Mouse (Mus musculus): ENCODE data around the gene Ddo. TPM values are rescaled to one million over a fixed set of nuclear protein-coding genes. Genes with fewer than 3 reads are reported as not detected.

Gene Ddo
- polyA plus RNA-seq, 1 experiment from 2014 or later, result 0.15 TPM

DNA sequence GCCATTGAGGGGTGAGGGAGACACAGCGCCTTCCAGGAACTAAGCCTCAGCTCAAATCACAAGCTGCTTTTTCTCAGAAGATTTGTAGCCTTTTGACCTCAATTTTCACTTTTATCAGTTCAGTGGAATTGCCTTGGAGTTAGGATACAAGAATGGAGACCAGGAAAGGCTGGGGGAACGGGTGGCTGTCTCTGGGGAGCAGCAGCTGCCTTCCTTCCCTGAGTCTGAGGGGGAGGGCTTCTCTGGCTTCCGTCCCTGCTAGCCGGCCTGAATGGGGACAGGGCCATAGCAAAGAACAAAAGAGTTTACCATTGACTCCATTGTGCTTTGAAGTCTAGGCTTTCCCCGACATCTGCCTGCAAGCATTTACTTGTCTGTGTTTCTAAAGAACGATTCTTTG is 94.5 kb downstream of the Ddo start:
- Histone ChIP-seq H3K4me3 (no peak overlapping the region), H3K27ac (no peak overlapping the region), H3K4me2 (no peak overlapping the region), H3K9me3 (no peaks in the 10 kb centered on the region), H3K36me3 (no peaks in the 10 kb centered on the region), H3K4me1 (peaks cover 8% of the 10 kb centered on the region; the same call in 1 of the 2 replicates), H3K27me3 (no peaks in the 10 kb centered on the region), H3K9ac (no peak overlapping the region)
- ATAC-seq (ENCODE audit: insufficient number of reproducible peaks, low FRiP score, low TSS enrichment, low read depth), result no peak
- WGBS, result 55% methylated on average over 6 of the region's 6 CpGs

DNA sequence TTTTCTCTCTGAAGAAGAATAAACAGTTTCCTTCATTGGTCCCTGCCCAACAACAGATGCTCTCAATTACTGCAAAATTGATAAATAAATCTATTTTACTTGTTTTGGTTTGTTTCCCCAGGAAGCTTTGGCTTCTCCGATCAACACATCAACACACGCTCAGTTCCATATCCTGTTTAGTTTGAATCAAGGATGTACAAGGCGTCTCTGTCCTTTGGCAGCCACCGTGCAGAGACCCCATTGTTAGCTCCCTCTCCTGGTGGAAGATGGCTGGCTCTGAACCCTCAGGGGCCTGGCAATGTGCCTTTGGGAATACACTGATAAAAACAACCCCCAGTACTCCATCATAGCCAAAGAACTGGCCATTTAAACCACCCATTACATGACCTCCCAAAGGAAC is 95.3 kb downstream of the Ddo start:
- 58% methylated on average over 4 of the region's 4 CpGs for WGBS
- H3K9ac ChIP-seq, result no peak overlapping the region
- peaks cover 8% of the 10 kb centered on the region; the same call in 1 of the 2 replicates for H3K4me1 ChIP-seq
- no peak overlapping the region for H3K4me2 ChIP-seq
- no peaks in the 10 kb centered on the region for H3K27me3 ChIP-seq
- no peak overlapping the region for H3K4me3 ChIP-seq
- H3K27ac ChIP-seq, result no peak overlapping the region
- no peak for ATAC-seq (ENCODE audit: insufficient number of reproducible peaks, low FRiP score, low TSS enrichment, low read depth)
- H3K36me3 ChIP-seq, result no peaks in the 10 kb centered on the region
- no peaks in the 10 kb centered on the region for H3K9me3 ChIP-seq

DNA sequence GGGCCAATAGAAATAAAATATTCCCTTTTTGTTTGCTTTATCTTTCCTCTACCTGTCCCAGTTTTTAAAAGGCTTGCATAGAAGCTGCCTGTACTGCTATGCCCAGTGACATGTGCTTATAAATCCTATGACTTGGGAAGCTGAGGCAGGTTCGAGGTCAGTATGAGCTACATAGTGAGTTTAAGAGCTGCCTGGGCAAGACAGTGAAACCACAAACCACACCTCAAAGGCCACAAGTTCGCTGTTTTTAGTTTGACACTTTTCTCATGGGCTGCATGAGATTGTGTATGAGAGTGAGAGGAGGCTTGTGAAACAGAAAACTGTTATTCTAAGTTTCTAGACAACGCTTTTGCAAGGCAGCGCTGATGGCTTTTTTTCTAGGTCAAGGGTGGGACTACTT is 95.7 kb downstream of the Ddo start:
- no peak overlapping the region for H3K27ac ChIP-seq
- H3K4me2 ChIP-seq, result no peak overlapping the region
- no peak for ATAC-seq (ENCODE audit: insufficient number of reproducible peaks, low FRiP score, low TSS enrichment, low read depth)
- no peaks in the 10 kb centered on the region for H3K27me3 ChIP-seq
- WGBS, result 62% methylated on average over 4 of the region's 4 CpGs
- no peaks in the 10 kb centered on the region for H3K9me3 ChIP-seq
- H3K36me3 ChIP-seq, result no peaks in the 10 kb centered on the region
- no peak overlapping the region for H3K4me3 ChIP-seq
- H3K4me1 ChIP-seq, result peaks cover 6% of the 10 kb centered on the region; the same call in 1 of the 2 replicates
- H3K9ac ChIP-seq, result no peak overlapping the region

DNA sequence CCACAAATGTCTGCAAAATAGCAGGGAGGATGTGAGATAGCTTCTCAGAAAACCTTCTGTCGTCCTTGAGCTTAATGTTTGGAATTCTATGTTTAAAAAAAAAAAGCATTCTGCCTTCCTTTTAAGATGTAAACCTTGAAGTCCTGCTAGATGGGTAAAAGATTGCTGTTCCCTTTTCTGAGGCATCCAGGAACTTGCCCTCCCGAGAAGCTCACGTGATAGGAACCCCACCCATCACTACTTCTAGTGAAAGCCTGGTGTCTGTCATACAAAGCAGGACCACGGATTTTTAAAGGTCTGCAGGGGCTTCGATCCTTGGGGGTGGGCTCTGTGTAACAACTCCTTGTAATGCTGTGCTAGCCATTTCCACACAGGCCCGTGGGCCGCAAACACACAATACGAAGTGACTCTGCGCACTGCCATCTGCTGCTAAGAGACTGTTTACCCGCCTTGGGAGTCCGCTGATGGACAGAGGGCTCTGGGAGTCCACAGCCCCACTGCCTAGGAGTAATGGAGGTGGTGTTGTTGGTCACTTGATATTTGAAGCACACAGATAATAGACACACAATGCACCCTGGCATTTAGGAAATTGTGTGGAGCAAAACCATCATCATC is 96.6 kb downstream of the Ddo start:
- Histone ChIP-seq H3K4me2 (no peak overlapping the region), H3K27me3 (no peaks in the 10 kb centered on the region), H3K4me3 (no peak overlapping the region), H3K9ac (no peak overlapping the region), H3K36me3 (no peaks in the 10 kb centered on the region), H3K27ac (no peak overlapping the region), H3K9me3 (no peaks in the 10 kb centered on the region), H3K4me1 (no peaks in the 10 kb centered on the region; the same call in 1 of the 2 replicates)
- WGBS, result 57% methylated on average over 11 of the region's 11 CpGs
- no peak for ATAC-seq (ENCODE audit: insufficient number of reproducible peaks, low FRiP score, low TSS enrichment, low read depth)

GRCm38 (mm10) chr10:40726989-40727388 is 97.2 kb downstream of the Ddo start:
- no peaks in the 10 kb centered on the region for H3K9me3 ChIP-seq
- H3K27me3 ChIP-seq, result no peaks in the 10 kb centered on the region
- no peaks in the 10 kb centered on the region; the same call in 1 of the 2 replicates for H3K4me1 ChIP-seq
- H3K36me3 ChIP-seq, result no peaks in the 10 kb centered on the region
- ATAC-seq (ENCODE audit: insufficient number of reproducible peaks, low FRiP score, low TSS enrichment, low read depth), result no peak
- no peak overlapping the region for H3K9ac ChIP-seq
- H3K27ac ChIP-seq, result no peak overlapping the region
- H3K4me2 ChIP-seq, result no peak overlapping the region
- 37% methylated on average over 5 of the region's 5 CpGs for WGBS
- H3K4me3 ChIP-seq, result no peak overlapping the region

DNA sequence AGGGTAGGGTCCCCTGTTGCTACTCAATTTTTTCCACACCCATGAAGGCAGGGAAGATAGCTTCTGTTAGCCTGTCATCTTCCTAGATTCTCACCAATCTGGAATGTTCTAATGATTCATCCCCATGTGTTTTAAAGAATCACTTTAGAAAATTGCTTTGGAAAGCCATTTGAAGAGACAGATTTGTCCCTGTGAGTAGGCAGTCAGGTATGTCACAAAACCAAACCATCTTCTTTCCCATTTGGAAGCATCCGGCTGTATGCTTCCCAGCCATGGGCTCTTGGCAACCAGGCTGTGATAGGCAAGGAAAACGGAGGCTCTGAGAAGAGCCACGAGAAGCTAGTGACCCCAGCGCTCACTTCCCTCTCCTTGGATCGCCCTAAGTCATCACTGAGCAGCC is 100.4 kb downstream of the Ddo start:
- Histone ChIP-seq H3K36me3 (no peaks in the 10 kb centered on the region), H3K4me1 (no peaks in the 10 kb centered on the region; the same call in 1 of the 2 replicates), H3K4me2 (no peak overlapping the region), H3K27me3 (no peaks in the 10 kb centered on the region), H3K9ac (no peak overlapping the region), H3K27ac (no peak overlapping the region), H3K4me3 (no peak overlapping the region), H3K9me3 (no peaks in the 10 kb centered on the region)
- 79% methylated on average over 5 of the region's 5 CpGs for WGBS
- ATAC-seq (ENCODE audit: insufficient number of reproducible peaks, low FRiP score, low TSS enrichment, low read depth), result no peak

Other genes with a start within 250 kb of the Ddo start
- not detected in 2 replicates for gene Slc22a16, start 59.7 kb upstream of the Ddo start, polyA plus RNA-seq (2015; fragmentation: Nextera tagmentation; extraction: Ambion mirVana)
- gene Mettl24, start 53.3 kb downstream of the Ddo start, polyA plus RNA-seq (2015; fragmentation: Nextera tagmentation; extraction: Ambion mirVana), result 2.2 and 2.9 TPM in 2 replicates